Mouse (Mus musculus) kidney, postnatal 0 days (tissue): ENCODE results near the gene AI837181. TPM values are rescaled to one million over a fixed set of nuclear protein-coding genes. Genes with fewer than 3 reads are reported as not detected.

ENCODE experiments used
- ATAC-seq: fragments of 200-750 bp; cut with Nextera tagmentation; replicated peaks from 2 replicates; pipeline ENCODE4 v1.8.0; 2017; ENCODE audit warnings: low read depth, moderate number of reproducible peaks, moderate TSS enrichment, moderate library complexity; ENCODE audit not compliant: low FRiP score
- DNase-seq: peaks from one replicate; pipeline ENCODE4 v3.0.0-alpha.2; 2016; ENCODE audit warnings: low spot score
- H3K27ac ChIP-seq: fragments of 300-500 bp; sonication (generic); 2 replicates; pipeline ENCODE4 v1.5.1; 2014; ENCODE audit warnings: mild to moderate bottlenecking
- H3K27me3 ChIP-seq: fragments of 300-500 bp; sonication (generic); 2 replicates; pipeline ENCODE4 v1.6.1; 2014; ENCODE audit warnings: low read length, mixed read lengths; ENCODE audit not compliant: insufficient read depth
- H3K36me3 ChIP-seq: fragments of 300-500 bp; sonication (generic); 2 replicates; pipeline ENCODE4 v1.6.1; 2014; ENCODE audit warnings: low read length, mixed read lengths; ENCODE audit not compliant: insufficient read depth
- H3K4me1 ChIP-seq: fragments of 300-500 bp; sonication (generic); replicated peaks from 2 replicates; pipeline ENCODE4 v1.6.1; 2014; ENCODE audit warnings: antibody characterized with exemption, low read length, mixed read lengths; ENCODE audit not compliant: insufficient read depth
- H3K4me2 ChIP-seq: fragments of 300-500 bp; sonication (generic); 2 replicates; pipeline ENCODE4 v1.6.1; 2014; ENCODE audit warnings: mild to moderate bottlenecking, low read length, moderate library complexity, mixed read lengths
- H3K4me3 ChIP-seq: fragments of 300-500 bp; sonication (generic); replicated peaks from 2 replicates; pipeline ENCODE4 v1.5.1; 2014; ENCODE audit warnings: low read depth, low read length
- H3K9ac ChIP-seq: fragments of 300-500 bp; sonication (generic); 2 replicates; pipeline ENCODE4 v1.6.1; 2014; ENCODE audit warnings: low read depth, low read length
- H3K9me3 ChIP-seq: fragments of 300-500 bp; sonication (generic); replicated peaks from 2 replicates; pipeline ENCODE4 v1.6.1; 2016; ENCODE audit warnings: low read length, inconsistent platforms, mixed read lengths
- CTCF ChIP-seq: IDR thresholded peaks from 2 replicates; pipeline ENCODE4 v1.5.1; 2016; ENCODE audit warnings: antibody characterized with exemption, low read depth, mild to moderate bottlenecking, moderate library complexity
- WGBS: fragments of 180-500 bp; shearing (Covaris S2); extraction: QIAGEN DNeasy Blood & Tissue Kit; methylation state at CpG from one replicate; pipeline ENCODE4 v1.1.7; 2014; 5-methylcytosine and 5-hydroxymethylcytosine counted together
- polyA plus RNA-seq: library from polyadenylated mRNA; unstranded; fragments of >200 nt; fragmentation: Nextera tagmentation; extraction: Ambion mirVana; gene quantifications from 2 replicates; pipeline ENCODE4 v1.2.1, GENCODE M21; 2015

Gene AI837181
- polyA plus RNA-seq, 1 experiment from 2014 or later: 55.8 TPM

DNA sequence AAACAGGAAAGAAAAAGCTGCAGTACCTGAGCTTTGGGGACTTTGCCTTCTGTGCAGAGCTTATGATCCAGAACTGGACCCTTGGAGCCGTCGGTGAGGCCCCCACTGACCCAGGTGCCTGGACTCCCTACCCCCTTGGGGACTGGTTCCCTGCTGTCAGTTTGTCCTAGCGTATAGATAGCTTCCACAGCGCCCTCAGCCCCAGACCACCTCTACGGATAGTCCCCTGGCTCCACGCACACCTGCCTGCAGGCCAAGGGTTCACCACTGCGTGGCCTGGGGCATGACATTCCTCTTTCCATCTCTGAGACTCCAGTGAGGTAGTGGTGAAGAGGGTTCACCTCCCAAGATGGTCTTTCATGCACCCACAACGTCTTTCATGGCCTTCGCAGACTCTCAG lies 38.3 kb downstream of the AI837181 start:
- no peak for TF ChIP-seq CTCF
- Histone ChIP-seq H3K4me3 (no peak overlapping the region), H3K27me3 (no peaks in the 10 kb centered on the region), H3K9ac (no peak overlapping the region), H3K4me1 (peaks cover 13% of the 10 kb centered on the region), H3K9me3 (no peaks in the 10 kb centered on the region), H3K27ac (no peak overlapping the region), H3K36me3 (peaks cover 44% of the 10 kb centered on the region), H3K4me2 (no peak overlapping the region)
- ATAC-seq (no peak), DNase-seq (no peak)
- WGBS: 92% methylated on average over 9 of the region's 9 CpGs

GRCm38 (mm10) chr19:5463791-5464562 lies 39.0 kb downstream of the AI837181 start:
- Histone ChIP-seq H3K36me3 (peaks cover 44% of the 10 kb centered on the region), H3K9ac (peak overlapping the region; percentile 40; the same call in 1 of the 2 replicates), H3K27me3 (no peaks in the 10 kb centered on the region), H3K4me1 (peaks cover 11% of the 10 kb centered on the region), H3K9me3 (no peaks in the 10 kb centered on the region), H3K4me2 (peak overlapping the region; percentile 43), H3K27ac (peak overlapping the region; percentile 65), H3K4me3 (no peak overlapping the region)
- 24% methylated on average over 15 of the region's 15 CpGs for WGBS
- TF ChIP-seq CTCF: peak; percentile 92
- peak; percentile 33; the same call in 1 of the 2 replicates for ATAC-seq
- DNase-seq: peak; percentile 85

GRCm38 (mm10) chr19:5465037-5465436 lies 40.1 kb downstream of the AI837181 start:
- Histone ChIP-seq H3K9me3 (no peaks in the 10 kb centered on the region), H3K4me1 (peaks cover 11% of the 10 kb centered on the region), H3K36me3 (peaks cover 44% of the 10 kb centered on the region), H3K27me3 (no peaks in the 10 kb centered on the region), H3K27ac (no peak overlapping the region), H3K4me3 (no peak overlapping the region), H3K9ac (no peak overlapping the region), H3K4me2 (no peak overlapping the region)
- TF ChIP-seq CTCF: no peak
- DNase-seq (no peak), ATAC-seq (no peak)
- 92% methylated on average over 8 of the region's 8 CpGs for WGBS

DNA sequence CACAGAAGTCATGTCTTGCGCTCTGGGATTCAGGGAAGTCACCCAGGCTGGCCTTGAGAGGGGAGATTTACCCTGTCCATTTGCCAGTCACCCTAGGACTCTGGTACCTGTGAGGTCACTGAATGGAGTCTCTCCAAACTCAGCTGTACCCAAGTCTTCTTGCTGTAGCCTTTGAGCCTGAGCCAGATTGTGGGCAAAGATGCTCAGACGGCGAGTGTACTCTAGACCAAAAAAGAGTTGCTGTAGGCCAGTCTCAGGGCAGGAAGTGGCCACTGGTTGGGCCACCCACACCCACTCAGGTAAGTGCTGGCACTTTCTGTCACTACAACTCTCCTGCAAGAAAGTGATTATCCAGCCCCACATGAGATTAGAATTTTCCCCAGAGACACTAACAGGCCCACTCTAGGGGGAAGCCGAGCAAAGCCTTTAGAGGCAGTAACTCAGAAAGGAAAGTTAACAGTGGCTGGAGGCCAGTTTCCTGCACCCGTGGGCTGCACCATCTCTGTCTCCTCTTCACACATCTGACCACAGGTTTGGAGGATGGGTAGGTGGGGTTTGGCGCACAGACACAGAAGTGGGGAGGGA lies 42.1 kb downstream of the AI837181 start:
- Histone ChIP-seq H3K4me3 (no peak overlapping the region), H3K4me2 (no peak overlapping the region), H3K9me3 (no peaks in the 10 kb centered on the region), H3K4me1 (peaks cover 5% of the 10 kb centered on the region; the same call in 1 of the 2 replicates), H3K9ac (no peak overlapping the region), H3K36me3 (peaks cover 44% of the 10 kb centered on the region), H3K27ac (no peak overlapping the region), H3K27me3 (no peaks in the 10 kb centered on the region)
- WGBS: 89% methylated on average over 6 of the region's 6 CpGs
- no peak for DNase-seq
- no peak for TF ChIP-seq CTCF
- ATAC-seq: no peak

GRCm38 (mm10) chr19:5468374-5468773 lies 43.4 kb downstream of the AI837181 start, which contains the start of gene Ctsw:
Gene Ctsw, minus strand, starts transcription at chr19:5468507.
- ATAC-seq: no peak
- TF ChIP-seq CTCF: no peak
- H3K27ac ChIP-seq: no peak within 1 kb of the TSS
- H3K4me2 ChIP-seq: no peak within 1 kb of the TSS
- no peak within 1 kb of the TSS for H3K9ac ChIP-seq
- WGBS: 52% methylated on average over 5 of the region's 5 CpGs
- no peaks in the 10 kb centered on the region for H3K9me3 ChIP-seq
- H3K27me3 ChIP-seq: no peaks in the 10 kb centered on the region
- DNase-seq: no peak
- H3K36me3 ChIP-seq: peaks cover 32% of the 10 kb centered on the region
- no peak within 1 kb of the TSS for H3K4me3 ChIP-seq
- H3K4me1 ChIP-seq: peaks cover 5% of the 10 kb centered on the region; the same call in 1 of the 2 replicates

DNA sequence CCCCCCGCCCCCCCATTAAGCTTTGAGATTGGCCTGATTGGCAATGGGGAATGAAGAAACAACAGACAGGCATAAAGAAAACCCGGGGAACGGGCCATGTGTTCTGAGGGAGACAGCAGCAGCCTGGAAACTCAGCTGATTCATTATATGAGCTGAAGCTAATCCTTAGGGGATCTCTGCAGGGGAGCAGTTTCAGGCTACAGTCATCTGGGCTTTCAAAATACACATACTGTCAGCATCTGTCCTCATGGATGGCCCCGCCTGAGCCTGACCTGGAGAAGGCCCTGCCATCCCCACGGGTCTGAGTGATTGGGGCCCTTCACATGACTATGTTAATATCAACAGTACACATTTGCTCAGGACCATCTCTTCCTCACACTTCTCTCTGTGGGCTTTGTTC lies 46.9 kb downstream of the AI837181 start:
- Histone ChIP-seq H3K9ac (no peak overlapping the region), H3K9me3 (no peaks in the 10 kb centered on the region), H3K36me3 (peaks cover 7% of the 10 kb centered on the region), H3K27me3 (no peaks in the 10 kb centered on the region), H3K4me3 (no peak overlapping the region), H3K4me2 (no peak overlapping the region), H3K4me1 (peaks cover 12% of the 10 kb centered on the region), H3K27ac (no peak overlapping the region)
- no peak for TF ChIP-seq CTCF
- no peak for DNase-seq
- ATAC-seq: no peak
- 52% methylated on average over 5 of the region's 5 CpGs for WGBS
